Mouse (Mus musculus) kidney, postnatal 36 days (tissue): Measurements from ENCODE around the gene Tuba3a.

ENCODE experiments used
- DNase-seq, 2 experiments: peaks; one replicate each; pipeline ENCODE4 v3.0.0; 2021 to 2022; ENCODE audit warnings: mixed read lengths in 2 of 2

Gene Tuba3a

GRCm38 (mm10) chr6:125264219-125264618 lies 21.6 kb downstream of the Tuba3a start:
- no peak for DNase-seq

- DNase-seq, result no peak
These were observed 25.8 kb downstream of the Tuba3a start for GRCm38 (mm10) chr6:125260006-125260555.

- DNase-seq, result peak; percentile 81 to 83
These were observed 29.4 kb downstream of the Tuba3a start for GRCm38 (mm10) chr6:125256222-125256966.

GRCm38 (mm10) chr6:125255516-125256044 lies 30.3 kb downstream of the Tuba3a start:
- DNase-seq, result no peak

- peak; percentile 67 to 71 for DNase-seq
These were observed 31.8 kb downstream of the Tuba3a start for GRCm38 (mm10) chr6:125253863-125254715.

- DNase-seq, result no peak
These were observed 33.1 kb downstream of the Tuba3a start for GRCm38 (mm10) chr6:125252711-125253110.

GRCm38 (mm10) chr6:125252285-125252684 lies 33.6 kb downstream of the Tuba3a start:
- no peak for DNase-seq

GRCm38 (mm10) chr6:125244551-125244950 lies 41.3 kb downstream of the Tuba3a start:
- DNase-seq, result no peak

GRCm38 (mm10) chr6:125241566-125241965 lies 44.3 kb downstream of the Tuba3a start:
- DNase-seq, result no peak

GRCm38 (mm10) chr6:125240617-125241016 lies 45.2 kb downstream of the Tuba3a start:
- no peak for DNase-seq

- DNase-seq, result no peak
These were observed 46.3 kb downstream of the Tuba3a start for GRCm38 (mm10) chr6:125239547-125239946.

- DNase-seq, result no peak
These were observed 47.4 kb downstream of the Tuba3a start for GRCm38 (mm10) chr6:125238396-125238795.

- DNase-seq, result no peak
These were observed 48.4 kb downstream of the Tuba3a start for GRCm38 (mm10) chr6:125237421-125237820.

- no peak for DNase-seq
These were observed 49.1 kb downstream of the Tuba3a start, which contains the start of gene Cd27 for GRCm38 (mm10) chr6:125236782-125237181. Cd27 (minus strand) TSS chr6:125237010.

- no peak for DNase-seq
These were observed 49.5 kb downstream of the Tuba3a start for GRCm38 (mm10) chr6:125236341-125236740.

GRCm38 (mm10) chr6:125234520-125234828 lies 51.4 kb downstream of the Tuba3a start:
- DNase-seq, result no peak

GRCm38 (mm10) chr6:125233816-125234519 lies 51.9 kb downstream of the Tuba3a start:
- DNase-seq, result peak in 1 of 2 experiments; percentile 37

GRCm38 (mm10) chr6:125232516-125232915 lies 53.3 kb downstream of the Tuba3a start:
- DNase-seq, result no peak

GRCm38 (mm10) chr6:125232045-125232437 lies 53.8 kb downstream of the Tuba3a start:
- peak in 1 of 2 experiments; percentile 43 for DNase-seq

GRCm38 (mm10) chr6:125231117-125232044 lies 54.5 kb downstream of the Tuba3a start, which contains the start of gene Tapbpl:
Tapbpl (minus strand) TSS chr6:125231860.
- peak; percentile 68 to 77 for DNase-seq

GRCm38 (mm10) chr6:125230571-125230970 lies 55.3 kb downstream of the Tuba3a start:
- no peak for DNase-seq
